Mouse (Mus musculus): ENCODE measurements around the gene Psmb9.

DNA sequence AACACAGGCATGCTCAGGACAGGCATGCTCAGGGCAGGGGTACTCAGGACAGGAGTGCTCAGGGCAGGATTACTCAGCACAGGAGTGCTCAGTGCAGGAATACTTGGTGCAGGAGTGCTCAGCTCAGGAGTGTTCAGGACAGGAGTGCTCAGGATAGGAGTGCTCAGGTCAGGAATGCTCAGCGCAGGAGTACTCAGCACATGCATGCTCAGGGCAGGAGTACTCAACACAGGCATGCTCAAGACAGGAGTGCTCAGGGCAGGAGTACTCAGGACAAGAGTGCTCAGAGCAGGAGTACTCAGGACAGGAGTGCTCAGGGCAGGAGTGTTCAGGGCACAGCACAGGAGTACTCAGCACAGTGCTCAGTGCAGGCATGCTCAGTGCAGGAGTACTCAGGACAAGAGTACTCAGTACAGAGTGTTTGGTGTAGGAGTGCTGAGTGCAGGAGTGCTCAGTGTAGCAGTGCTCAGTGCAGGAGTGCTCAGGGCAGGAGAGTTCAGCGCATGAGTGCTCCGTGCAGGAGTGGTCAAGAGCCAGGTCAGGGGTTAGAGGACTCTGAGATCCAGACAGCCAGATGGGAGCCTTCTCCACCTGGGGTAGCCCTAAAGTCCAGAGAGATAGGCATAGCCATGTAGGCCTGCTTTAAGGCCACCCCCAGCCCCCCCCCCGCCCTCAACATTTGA, 15.3 kb upstream of the Psmb9 start:
- TF ChIP-seq POLR2A (IDR thresholded peaks at IDR 0.05; ENCODE audit: insufficient read depth, low read depth, low read length) (no peak), CTCF (IDR thresholded peaks at IDR 0.05) (no peak), EP300 (IDR thresholded peaks at IDR 0.05; ENCODE audit: insufficient read depth, low read depth, low read length) (no peak)
